ENCODE assay signal across 14 mouse cellular contexts in the genomic region with DNA sequence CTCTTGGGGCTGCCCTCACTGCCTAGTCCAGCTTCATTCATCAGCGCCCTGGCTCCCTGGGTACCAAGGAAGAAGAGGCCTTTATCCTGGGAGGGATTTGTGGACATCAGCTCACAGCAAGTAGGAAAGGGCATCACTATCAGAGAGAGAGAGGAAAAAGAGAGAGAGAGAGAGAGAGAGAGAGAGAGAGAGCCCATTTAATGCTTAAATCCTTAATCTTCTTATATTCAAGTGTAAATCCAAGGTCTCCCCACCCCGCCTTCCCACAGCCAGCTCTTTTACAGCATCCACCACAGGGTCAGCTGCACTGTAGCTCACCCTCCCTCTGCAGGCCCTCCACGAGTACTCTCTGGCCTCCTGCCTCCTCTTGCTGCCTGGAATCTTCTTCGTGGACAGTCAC.
DNase-seq lines count a peak whose midpoint lies in the region; ATAC-seq lines count a peak whose summit lies in the region.
"Had no signal": no experiment of that assay in that cellular context is flagged by ENCODE, and none has a peak within 500 bp of the region (broad histone marks: within the 10 kb centered on the region; RNA-seq: fewer than 3 reads in every experiment).

No protein-coding gene starts in this region.

- H3K27me3 ChIP-seq in heart, embryonic 12.5 days (replicated peaks): no peaks in the 10 kb centered on the region
- no peaks in the 10 kb centered on the region for H3K27me3 ChIP-seq in heart, embryonic 11.5 days (ENCODE audit: control insufficient read depth, insufficient read depth, low read length)
- no peaks in the 10 kb centered on the region for H3K27me3 ChIP-seq in limb, embryonic 15.5 days
- H3K27me3 ChIP-seq in limb, embryonic 10.5 days (ENCODE audit: low read depth, poor library complexity, severe bottlenecking): no peaks in the 10 kb centered on the region
- H3K27me3 ChIP-seq: embryonic facial prominence, embryonic 12.5 days; hindbrain, embryonic 13.5 days; Patski had no signal

- no peak for ATAC-seq in heart, embryonic 12.5 days (ENCODE audit: insufficient number of reproducible peaks, low FRiP score)
- ATAC-seq in heart, embryonic 11.5 days (replicated peaks; ENCODE audit: insufficient number of reproducible peaks, low FRiP score, low TSS enrichment): no peak
- ATAC-seq in limb, embryonic 15.5 days (ENCODE audit: insufficient number of reproducible peaks, low FRiP score, low TSS enrichment, low read depth): no peak
- ATAC-seq: forebrain, embryonic 16.5 days; Patski had no signal

- H3K4me2 ChIP-seq in heart, embryonic 12.5 days: no peak overlapping the region
- H3K4me2 ChIP-seq in heart, embryonic 11.5 days: no peak overlapping the region
- no peak overlapping the region for H3K4me2 ChIP-seq in limb, embryonic 15.5 days
- H3K4me2 ChIP-seq: embryonic facial prominence, embryonic 12.5 days; hindbrain, embryonic 13.5 days had no signal

- peaks cover 47% of the 10 kb centered on the region for H3K4me1 ChIP-seq in heart, embryonic 12.5 days (replicated peaks)
- H3K4me1 ChIP-seq in heart, embryonic 11.5 days (ENCODE audit: control insufficient read depth, insufficient read depth, low read length): peaks cover 31% of the 10 kb centered on the region
- H3K4me1 ChIP-seq in limb, embryonic 15.5 days: peaks cover 39% of the 10 kb centered on the region
- peaks cover 9% of the 10 kb centered on the region for H3K4me1 ChIP-seq in limb, embryonic 10.5 days

- H3K9ac ChIP-seq in heart, embryonic 12.5 days: 0 out of 2 replicates have a peak overlapping the region, but pooled peaks have one; percentile 9
- H3K9ac ChIP-seq in heart, embryonic 11.5 days (ENCODE audit: low read depth, low read length): no peak overlapping the region
- H3K9ac ChIP-seq in limb, embryonic 15.5 days: no peak overlapping the region
- H3K9ac ChIP-seq: embryonic facial prominence, embryonic 12.5 days; hindbrain, embryonic 13.5 days had no signal

- no peak overlapping the region for H3K27ac ChIP-seq in heart, embryonic 12.5 days (ENCODE audit: poor library complexity, severe bottlenecking)
- no peak overlapping the region for H3K27ac ChIP-seq in heart, embryonic 11.5 days (ENCODE audit: low read depth, low read length)
- H3K27ac ChIP-seq in limb, embryonic 15.5 days: peak overlapping the region; percentile 33; the same call in 1 of the 2 replicates
- no peak overlapping the region for H3K27ac ChIP-seq in limb, embryonic 10.5 days
- H3K27ac ChIP-seq: embryonic facial prominence, embryonic 12.5 days had no signal

- H3K4me3 ChIP-seq in heart, embryonic 12.5 days: no peak overlapping the region
- H3K4me3 ChIP-seq in heart, embryonic 11.5 days (ENCODE audit: low read depth, low read length): no peak overlapping the region
- no peak overlapping the region for H3K4me3 ChIP-seq in limb, embryonic 15.5 days
- H3K4me3 ChIP-seq in limb, embryonic 10.5 days: no peak overlapping the region
- H3K4me3 ChIP-seq: embryonic facial prominence, embryonic 12.5 days; hindbrain, embryonic 13.5 days had no signal

- H3K9me3 ChIP-seq in heart, embryonic 12.5 days (replicated peaks): no peaks in the 10 kb centered on the region
- no peaks in the 10 kb centered on the region for H3K9me3 ChIP-seq in heart, embryonic 11.5 days (replicated peaks; ENCODE audit: control insufficient read depth, low read length)
- H3K9me3 ChIP-seq in limb, embryonic 15.5 days: no peaks in the 10 kb centered on the region
- H3K9me3 ChIP-seq in limb, embryonic 10.5 days (replicated peaks): no peaks in the 10 kb centered on the region
- H3K9me3 ChIP-seq: embryonic facial prominence, embryonic 12.5 days; hindbrain, embryonic 13.5 days had no signal

- no peak for DNase-seq in limb, embryonic 10.5 days (ENCODE audit: low spot score)
- peak; percentile 65 for DNase-seq in retina, adult 2 months (ENCODE audit: low read depth, low spot score)
- DNase-seq in retina, embryonic 14.5 days (ENCODE audit: low spot score): no peak
- no peak for DNase-seq in layer of hippocampus, postnatal 25 days (ENCODE audit: extremely low spot score in 1 of 2, low spot score in 1 of 2)
- DNase-seq: cerebellum, adult 9-10 months; layer of hippocampus, postnatal 36 days; lung, adult 2 months had no signal

- 59% methylated on average over 4 of the region's 4 CpGs for WGBS in heart, embryonic 12.5 days
- WGBS in heart, embryonic 11.5 days (ENCODE audit: insufficient replicate concordance): 57% methylated on average over 4 of the region's 4 CpGs
- 52% methylated on average over 4 of the region's 4 CpGs for WGBS in limb, embryonic 15.5 days
- 70% methylated on average over 4 of the region's 4 CpGs for WGBS in limb, embryonic 10.5 days

- no peaks in the 10 kb centered on the region for H3K36me3 ChIP-seq in heart, embryonic 12.5 days
- H3K36me3 ChIP-seq in heart, embryonic 11.5 days (ENCODE audit: control insufficient read depth, insufficient read depth, low read length): no peaks in the 10 kb centered on the region
- no peaks in the 10 kb centered on the region for H3K36me3 ChIP-seq in limb, embryonic 15.5 days
- H3K36me3 ChIP-seq in limb, embryonic 10.5 days: no peaks in the 10 kb centered on the region
- H3K36me3 ChIP-seq: embryonic facial prominence, embryonic 12.5 days; hindbrain, embryonic 13.5 days had no signal
